20 mouse cellular contexts compared by ENCODE assay signal in the genomic region with DNA sequence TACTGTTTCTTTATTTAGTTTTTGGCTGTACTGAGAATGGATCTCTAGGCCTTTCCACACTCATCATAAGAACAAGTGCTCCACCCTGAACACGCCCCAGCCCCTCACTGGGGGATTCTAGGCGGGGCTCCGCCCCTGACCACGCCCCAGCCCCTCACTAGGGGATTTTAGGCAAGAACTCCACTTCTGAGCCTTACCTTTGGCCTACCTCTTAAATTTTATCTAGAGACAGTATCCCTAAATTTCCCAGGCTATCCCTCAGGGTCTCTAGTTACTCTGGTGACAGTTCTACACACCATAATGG. TPM values are rescaled to one million over a fixed set of nuclear protein-coding genes. Genes with fewer than 3 reads are reported as not detected.
DNase-seq lines count a peak whose midpoint lies in the region; ATAC-seq and TF ChIP-seq lines count a peak whose summit lies in the region.
"Had no signal": no experiment of that assay in that cellular context is flagged by ENCODE, and none has a peak within 500 bp of the region (broad histone marks: within the 10 kb centered on the region; RNA-seq: fewer than 3 reads in every experiment).

No protein-coding gene starts in this region.

- no peak overlapping the region for H3K4me3 ChIP-seq in embryonic facial prominence, embryonic 13.5 days
- H3K4me3 ChIP-seq in embryonic facial prominence, embryonic 10.5 days: no peak overlapping the region
- H3K4me3 ChIP-seq in spleen, adult 2 months (ENCODE audit: extremely low read depth, insufficient read depth, insufficient read length): no peak overlapping the region; the same call in 1 of the 2 replicates
- H3K4me3 ChIP-seq in bone marrow macrophage, adult 2 months (ENCODE audit: insufficient read depth, low read length): no peak overlapping the region
- no peak overlapping the region for H3K4me3 ChIP-seq in stomach, embryonic 16.5 days (replicated peaks; ENCODE audit: low read length)
- H3K4me3 ChIP-seq: forebrain, embryonic 15.5 days; midbrain, embryonic 13.5 days had no signal

- WGBS in embryonic facial prominence, embryonic 13.5 days: 56% methylated on average over 4 of the region's 4 CpGs
- WGBS in embryonic facial prominence, embryonic 10.5 days: 57% methylated on average over 4 of the region's 4 CpGs
- 60% methylated on average over 4 of the region's 4 CpGs for WGBS in spleen, adult 2 months
- 62% methylated on average over 4 of the region's 4 CpGs for WGBS in stomach, embryonic 16.5 days

- DNase-seq in embryonic facial prominence, embryonic 10.5 days (ENCODE audit: low spot score): no peak
- DNase-seq in spleen, adult 2 months (ENCODE audit: low read depth in 1 of 2, low spot score in 2 of 2): no peak
- no peak for DNase-seq in spleen, postnatal 36 days (ENCODE audit: low spot score in 2 of 2)
- no peak for DNase-seq in urinary bladder, postnatal 14 days (ENCODE audit: low spot score)
- no peak for DNase-seq in lung, postnatal 36 days
- DNase-seq: adrenal gland, adult 8-10 months; cerebellum, adult 8-10 months; gastrocnemius, postnatal 10 days; kidney, postnatal 36 days had no signal

- H3K36me3 ChIP-seq in embryonic facial prominence, embryonic 13.5 days: no peaks in the 10 kb centered on the region
- H3K36me3 ChIP-seq in embryonic facial prominence, embryonic 10.5 days (replicated peaks): peaks cover 56% of the 10 kb centered on the region
- H3K36me3 ChIP-seq in spleen, adult 2 months (ENCODE audit: control insufficient read depth, insufficient read depth, low read length): peaks cover 79% of the 10 kb centered on the region
- no peaks in the 10 kb centered on the region for H3K36me3 ChIP-seq in stomach, embryonic 16.5 days (ENCODE audit: control insufficient read depth, insufficient read depth, low read length)
- H3K36me3 ChIP-seq: forebrain, embryonic 15.5 days; midbrain, embryonic 13.5 days had no signal

- peaks cover 6% of the 10 kb centered on the region for H3K4me1 ChIP-seq in embryonic facial prominence, embryonic 13.5 days
- peaks cover 23% of the 10 kb centered on the region for H3K4me1 ChIP-seq in embryonic facial prominence, embryonic 10.5 days
- H3K4me1 ChIP-seq in spleen, adult 2 months (ENCODE audit: control insufficient read depth, insufficient read depth, insufficient read length): peaks cover 46% of the 10 kb centered on the region; the same call in 1 of the 2 replicates
- peaks cover 30% of the 10 kb centered on the region for H3K4me1 ChIP-seq in bone marrow macrophage, adult 2 months (ENCODE audit: control insufficient read depth, insufficient read depth, low read length)
- peaks cover 11% of the 10 kb centered on the region; the same call in 1 of the 2 replicates for H3K4me1 ChIP-seq in stomach, embryonic 16.5 days (ENCODE audit: control insufficient read depth, insufficient read depth, low read length)
- H3K4me1 ChIP-seq: forebrain, embryonic 15.5 days had no signal

- H3K27me3 ChIP-seq in embryonic facial prominence, embryonic 13.5 days: peaks cover 6% of the 10 kb centered on the region; the same call in 1 of the 2 replicates
- peaks cover 5% of the 10 kb centered on the region; the same call in 1 of the 2 replicates for H3K27me3 ChIP-seq in embryonic facial prominence, embryonic 10.5 days (replicated peaks; ENCODE audit: low read depth, poor library complexity, severe bottlenecking)
- H3K27me3 ChIP-seq in spleen, adult 2 months (ENCODE audit: control insufficient read depth, insufficient read depth, low read length): no peaks in the 10 kb centered on the region
- no peaks in the 10 kb centered on the region for H3K27me3 ChIP-seq in stomach, embryonic 16.5 days (ENCODE audit: control insufficient read depth, insufficient read depth, low read length)

- no peak overlapping the region for H3K4me2 ChIP-seq in embryonic facial prominence, embryonic 13.5 days
- no peak overlapping the region for H3K4me2 ChIP-seq in stomach, embryonic 16.5 days (ENCODE audit: low read depth, low read length)
- H3K4me2 ChIP-seq: forebrain, embryonic 15.5 days; heart, embryonic 11.5 days; midbrain, embryonic 13.5 days had no signal

- H3K27ac ChIP-seq in embryonic facial prominence, embryonic 13.5 days: no peak overlapping the region
- H3K27ac ChIP-seq in embryonic facial prominence, embryonic 10.5 days (replicated peaks): no peak overlapping the region
- H3K27ac ChIP-seq in spleen, adult 2 months (ENCODE audit: insufficient read depth, low read length): peak overlapping the region; percentile 94
- peak overlapping the region; percentile 84 for H3K27ac ChIP-seq in bone marrow macrophage, adult 2 months (ENCODE audit: insufficient read depth, low read depth, low read length)
- H3K27ac ChIP-seq in stomach, embryonic 16.5 days (ENCODE audit: low read length): 0 out of 2 replicates have a peak overlapping the region, but pooled peaks have one; percentile 23
- H3K27ac ChIP-seq: forebrain, embryonic 15.5 days had no signal

- TF ChIP-seq CTCF in spleen, adult 2 months (IDR thresholded peaks at IDR 0.05; ENCODE audit: extremely low read depth, insufficient read depth, insufficient read length, insufficient replicate concordance): no peak
- TF ChIP-seq CTCF in bone marrow macrophage, adult 2 months (IDR thresholded peaks at IDR 0.05; ENCODE audit: low read depth, low read length): no peak

- H3K9ac ChIP-seq in embryonic facial prominence, embryonic 13.5 days: 0 out of 2 replicates have a peak overlapping the region, but pooled peaks have one; percentile 32
- no peak overlapping the region for H3K9ac ChIP-seq in stomach, embryonic 16.5 days (ENCODE audit: low read length)
- H3K9ac ChIP-seq: forebrain, embryonic 15.5 days; midbrain, embryonic 13.5 days had no signal

- no peaks in the 10 kb centered on the region for H3K9me3 ChIP-seq in embryonic facial prominence, embryonic 13.5 days
- no peaks in the 10 kb centered on the region for H3K9me3 ChIP-seq in embryonic facial prominence, embryonic 10.5 days
- no peaks in the 10 kb centered on the region for H3K9me3 ChIP-seq in stomach, embryonic 16.5 days (replicated peaks; ENCODE audit: control insufficient read depth, low read length)
- H3K9me3 ChIP-seq: forebrain, embryonic 15.5 days; G1E; hindbrain, embryonic 10.5 days; limb, embryonic 10.5 days; midbrain, embryonic 13.5 days had no signal

- TF ChIP-seq POLR2A in spleen, adult 2 months (IDR thresholded peaks at IDR 0.05; ENCODE audit: low read depth, low read length): no peak
- TF ChIP-seq POLR2A in bone marrow macrophage, adult 2 months (IDR thresholded peaks at IDR 0.05; ENCODE audit: borderline replicate concordance, low read depth, low read length): no peak

- no peak for ATAC-seq in embryonic facial prominence, embryonic 13.5 days (ENCODE audit: insufficient number of reproducible peaks, insufficient read depth, low FRiP score, low TSS enrichment, low read depth)
- ATAC-seq in stomach, embryonic 16.5 days (ENCODE audit: insufficient read depth, low FRiP score): no peak
- ATAC-seq: forebrain, embryonic 15.5 days; hindbrain, embryonic 16.5 days; intestine, embryonic 16.5 days had no signal

RNA-seq across cellular contexts. Expression of a gene that starts 8.5 kb away (rescaled TPM):
- polyA plus RNA-seq in embryonic facial prominence, embryonic 13.5 days (2015; fragmentation: Nextera tagmentation; extraction: Ambion mirVana): 3.9 and 4.6 TPM in 2 replicates
- polyA plus RNA-seq in embryonic facial prominence, embryonic 10.5 days (2016; fragmentation: Nextera tagmentation; extraction: Ambion mirVana): 11.2 and 11.3 TPM in 2 replicates
- polyA plus RNA-seq in spleen, adult 2 months (2012; rRNA removed): 492 and 574 TPM in 2 replicates
- 218 TPM in 2 replicates for polyA plus RNA-seq in bone marrow macrophage, adult 2 months (2012; ENCODE audit: insufficient read depth, insufficient read length, missing spikeins)
- polyA plus RNA-seq in stomach, embryonic 16.5 days (2015; fragmentation: Nextera tagmentation; extraction: Ambion mirVana): 7.8 and 9.7 TPM in 2 replicates

RNA-seq across cellular contexts. Expression of a gene that starts 14.6 kb away (rescaled TPM):
- 247 and 265 TPM in 2 replicates for polyA plus RNA-seq in embryonic facial prominence, embryonic 13.5 days (2015; fragmentation: Nextera tagmentation; extraction: Ambion mirVana)
- polyA plus RNA-seq in embryonic facial prominence, embryonic 10.5 days (2016; fragmentation: Nextera tagmentation; extraction: Ambion mirVana): 312 and 316 TPM in 2 replicates
- polyA plus RNA-seq in spleen, adult 2 months (2012; rRNA removed): 139 and 182 TPM in 2 replicates
- polyA plus RNA-seq in bone marrow macrophage, adult 2 months (2012; ENCODE audit: insufficient read depth, insufficient read length, missing spikeins): 53.0 and 55.5 TPM in 2 replicates
- polyA plus RNA-seq in stomach, embryonic 16.5 days (2015; fragmentation: Nextera tagmentation; extraction: Ambion mirVana): 174 and 180 TPM in 2 replicates

RNA-seq across cellular contexts. Expression of a gene that starts 22.0 kb away (rescaled TPM):
- polyA plus RNA-seq in embryonic facial prominence, embryonic 13.5 days (2015; fragmentation: Nextera tagmentation; extraction: Ambion mirVana): 445 and 488 TPM in 2 replicates
- 618 and 672 TPM in 2 replicates for polyA plus RNA-seq in embryonic facial prominence, embryonic 10.5 days (2016; fragmentation: Nextera tagmentation; extraction: Ambion mirVana)
- polyA plus RNA-seq in spleen, adult 2 months (2012; rRNA removed): 238 and 259 TPM in 2 replicates
- polyA plus RNA-seq in bone marrow macrophage, adult 2 months (2012; ENCODE audit: insufficient read depth, insufficient read length, missing spikeins): 311 and 322 TPM in 2 replicates
- 445 and 507 TPM in 2 replicates for polyA plus RNA-seq in stomach, embryonic 16.5 days (2015; fragmentation: Nextera tagmentation; extraction: Ambion mirVana)

RNA-seq across cellular contexts. Expression of a gene that starts 28.7 kb away (rescaled TPM):
- 2.2 and 2.6 TPM in 2 replicates for polyA plus RNA-seq in embryonic facial prominence, embryonic 13.5 days (2015; fragmentation: Nextera tagmentation; extraction: Ambion mirVana)
- polyA plus RNA-seq in embryonic facial prominence, embryonic 10.5 days (2016; fragmentation: Nextera tagmentation; extraction: Ambion mirVana): 2.9 and 3.2 TPM in 2 replicates
- 50.4 and 64.5 TPM in 2 replicates for polyA plus RNA-seq in spleen, adult 2 months (2012; rRNA removed)
- 24.6 and 27.5 TPM in 2 replicates for polyA plus RNA-seq in bone marrow macrophage, adult 2 months (2012; ENCODE audit: insufficient read depth, insufficient read length, missing spikeins)
- 6.3 and 7.4 TPM in 2 replicates for polyA plus RNA-seq in stomach, embryonic 16.5 days (2015; fragmentation: Nextera tagmentation; extraction: Ambion mirVana)

RNA-seq across cellular contexts. Expression of a gene that starts 36.6 kb away (rescaled TPM):
- 298 and 319 TPM in 2 replicates for polyA plus RNA-seq in embryonic facial prominence, embryonic 13.5 days (2015; fragmentation: Nextera tagmentation; extraction: Ambion mirVana)
- 234 and 253 TPM in 2 replicates for polyA plus RNA-seq in embryonic facial prominence, embryonic 10.5 days (2016; fragmentation: Nextera tagmentation; extraction: Ambion mirVana)
- polyA plus RNA-seq in spleen, adult 2 months (2012; rRNA removed): 297 and 409 TPM in 2 replicates
- 37.5 and 41.5 TPM in 2 replicates for polyA plus RNA-seq in bone marrow macrophage, adult 2 months (2012; ENCODE audit: insufficient read depth, insufficient read length, missing spikeins)
- 333 and 334 TPM in 2 replicates for polyA plus RNA-seq in stomach, embryonic 16.5 days (2015; fragmentation: Nextera tagmentation; extraction: Ambion mirVana)

Comparison
In these comparisons a context has a peak if more than half of its experiments do, and no peak if none do; other contexts are left out.
1. H3K27ac ChIP-seq: peak in spleen, adult 2 months (single experiment), bone marrow macrophage, adult 2 months (single experiment) and stomach, embryonic 16.5 days (single experiment); none in embryonic facial prominence, embryonic 13.5 days (single experiment) and embryonic facial prominence, embryonic 10.5 days (single experiment).
2. RNA of a gene that starts 8.5 kb away (polyA plus RNA-seq): 492 to 574 TPM in spleen, adult 2 months and 218 TPM in bone marrow macrophage, adult 2 months; 11.2 to 11.3 TPM in embryonic facial prominence, embryonic 10.5 days, 7.8 to 9.7 TPM in stomach, embryonic 16.5 days and 3.9 to 4.6 TPM in embryonic facial prominence, embryonic 13.5 days; every median in the first group is over 10 times any median in the second.